Mouse (Mus musculus): ENCODE results near the gene Olfr608. TPM values are rescaled to one million over a fixed set of nuclear protein-coding genes. Genes with fewer than 3 reads are reported as not detected.

Gene Olfr608
- total RNA-seq (2023; ENCODE audit: inconsistent age) = not detected in 4 replicates

DNA sequence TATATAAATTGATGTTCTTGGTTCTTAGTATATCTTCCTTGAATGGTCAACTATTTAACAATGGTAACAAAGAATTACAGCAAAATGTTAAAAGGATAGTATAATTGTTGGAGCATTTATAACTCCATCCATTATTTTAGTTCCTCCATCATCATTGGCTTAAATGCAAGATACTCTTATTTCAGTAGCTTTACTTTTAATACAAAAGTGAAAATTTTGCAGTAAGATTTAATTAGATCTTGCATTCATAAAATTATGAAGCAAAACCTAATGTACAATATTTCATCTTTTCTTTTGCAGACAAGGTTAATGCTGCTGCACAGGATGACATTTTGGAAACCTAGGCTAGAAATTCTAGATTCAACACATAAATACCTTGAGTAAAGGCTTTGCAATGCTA, at the start of gene Olfr608:
Gene Olfr608 (plus strand): TSS at position 301 of the 400 bp plus-strand sequence.

DNA sequence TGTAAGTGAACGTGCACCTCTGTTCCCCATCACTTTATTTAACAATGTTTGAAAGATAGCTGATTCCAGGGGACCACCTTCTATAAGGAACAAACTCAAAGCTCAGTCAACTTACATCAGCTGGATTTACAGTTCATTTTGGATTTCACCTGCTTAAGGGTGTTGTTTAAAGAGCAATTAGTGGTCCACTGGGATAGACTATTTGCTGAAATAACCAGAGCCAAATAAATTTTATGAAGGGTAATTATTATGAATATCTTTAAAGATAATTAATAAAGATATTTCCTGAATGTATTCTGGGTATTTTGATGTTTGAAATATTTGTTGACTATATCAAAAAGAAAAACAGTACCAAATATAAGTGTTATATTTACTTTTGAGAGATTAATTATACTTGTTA, 24.3 kb upstream of the Olfr608 start, which contains the start of gene Olfr605:
Gene Olfr605 (minus strand): TSS at position 101 of the 400 bp plus-strand sequence.

DNA sequence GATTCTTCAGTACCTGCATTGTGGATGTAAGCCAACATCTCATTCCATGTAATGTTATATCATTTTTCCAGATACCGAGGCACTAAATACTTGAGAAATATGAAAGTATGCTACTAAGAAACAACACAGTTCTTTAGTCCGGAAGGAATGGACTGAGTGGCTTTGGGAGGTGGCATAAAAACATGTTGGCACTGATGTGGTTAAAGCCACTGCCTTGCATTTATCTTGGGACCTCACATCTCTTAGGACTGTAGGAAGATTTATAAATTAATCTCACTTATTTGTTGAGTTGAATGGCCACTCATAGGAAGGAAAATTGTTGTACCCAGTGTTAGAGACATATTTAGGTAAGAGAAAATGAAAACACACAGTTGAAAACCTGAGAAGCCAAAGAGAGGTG, 20.9 kb upstream of the Olfr608 start, which contains the start of gene Olfr606:
Gene Olfr606 (plus strand): TSS at position 301 of the 400 bp plus-strand sequence.

DNA sequence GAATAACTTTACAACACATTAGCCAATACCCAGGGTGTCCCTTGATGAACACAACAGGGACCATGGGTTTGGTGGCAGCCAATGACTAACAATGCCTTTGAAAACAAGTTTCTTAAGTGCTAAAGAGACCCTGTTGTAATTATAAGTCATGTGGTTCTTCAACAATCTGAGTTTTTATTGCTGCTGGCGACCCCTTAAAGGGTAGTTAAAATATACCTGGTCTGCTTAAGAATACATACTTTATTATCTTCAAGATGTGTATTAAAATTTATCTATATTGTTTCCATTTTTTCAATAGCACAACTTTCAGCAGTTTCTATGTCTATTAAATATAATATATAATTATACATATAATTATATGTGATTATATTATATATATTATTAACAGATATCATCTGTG, 28.3 kb downstream of the Olfr608 start, which contains the start of gene Olfr609:
Gene Olfr609 (minus strand): TSS at position 101 of the 400 bp plus-strand sequence.

DNA sequence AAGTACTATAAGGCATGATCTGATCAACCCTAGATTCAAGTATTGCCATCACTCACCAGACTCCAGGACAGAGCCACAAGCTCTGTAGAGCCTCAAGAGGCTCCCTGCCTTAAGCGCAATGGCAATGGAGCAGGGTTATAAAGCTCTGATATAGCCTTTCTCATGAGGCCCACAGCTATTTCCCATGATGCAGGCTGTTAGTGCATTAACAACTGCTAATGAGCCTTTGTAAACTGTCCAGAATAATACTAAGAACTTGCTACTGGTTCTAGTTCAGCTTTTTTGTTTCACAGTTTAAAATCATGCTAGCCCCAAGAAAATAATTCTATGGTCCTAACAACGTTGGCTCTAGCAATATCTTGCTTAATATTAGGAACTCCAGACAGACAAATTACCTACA, 42.3 kb downstream of the Olfr608 start, which contains the start of gene Olfr610:
Gene Olfr610 (minus strand): TSS at position 101 of the 400 bp plus-strand sequence.

DNA sequence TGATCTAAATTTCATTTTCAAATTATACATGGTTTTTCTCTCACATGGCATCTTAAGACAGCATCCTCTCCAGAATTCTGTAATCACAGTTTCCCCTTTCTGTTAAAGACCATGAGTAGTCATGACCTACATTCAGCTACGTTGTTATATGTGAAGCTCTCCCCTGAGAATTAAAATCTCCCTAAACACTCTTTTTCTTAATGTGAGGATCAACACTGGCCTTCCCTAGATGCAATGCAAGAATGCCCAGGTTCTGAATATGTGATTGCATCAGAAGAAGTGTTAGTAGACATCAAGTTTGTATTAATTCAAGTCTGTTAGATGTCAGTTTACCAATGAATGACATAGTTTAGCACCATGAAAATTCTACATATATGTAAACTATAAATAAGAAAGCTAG, 51.1 kb downstream of the Olfr608 start, which contains the start of gene Olfr611:
Gene Olfr611 (minus strand): TSS at position 101 of the 400 bp plus-strand sequence.

Other genes starting within 250 kb of the Olfr608 start
- not detected in 4 replicates for gene Usp17ld, start 217.4 kb upstream of the Olfr608 start, total RNA-seq (2023; ENCODE audit: inconsistent age)
- gene Olfr596, start 164.2 kb upstream of the Olfr608 start, total RNA-seq (2023; ENCODE audit: inconsistent age) = not detected in 4 replicates
- gene Olfr597, start 153.6 kb upstream of the Olfr608 start, total RNA-seq (2023; ENCODE audit: inconsistent age) = not detected in 4 replicates
- not detected in 4 replicates for gene Olfr598, start 146.3 kb upstream of the Olfr608 start, total RNA-seq (2023; ENCODE audit: inconsistent age)
- not detected in 4 replicates for gene Olfr599, start 134.0 kb upstream of the Olfr608 start, total RNA-seq (2023; ENCODE audit: inconsistent age)
- gene Olfr600, start 120.2 kb upstream of the Olfr608 start, total RNA-seq (2023; ENCODE audit: inconsistent age) = not detected in 4 replicates
- gene Olfr601, start 107.2 kb upstream of the Olfr608 start, total RNA-seq (2023; ENCODE audit: inconsistent age) = not detected in 4 replicates
- not detected in 4 replicates for gene Olfr603, start 83.7 kb upstream of the Olfr608 start, total RNA-seq (2023; ENCODE audit: inconsistent age)
- gene Usp17lc, start 54.8 kb upstream of the Olfr608 start, total RNA-seq (2023; ENCODE audit: inconsistent age) = not detected in 4 replicates
- not detected in 4 replicates for gene Olfr605, start 24.4 kb upstream of the Olfr608 start, total RNA-seq (2023; ENCODE audit: inconsistent age)
- not detected in 4 replicates for gene Olfr606, start 20.8 kb upstream of the Olfr608 start, total RNA-seq (2023; ENCODE audit: inconsistent age)
- not detected in 4 replicates for gene Olfr607, start 5.7 kb upstream of the Olfr608 start, total RNA-seq (2023; ENCODE audit: inconsistent age)
- not detected in 4 replicates for gene Olfr609, start 28.2 kb downstream of the Olfr608 start, total RNA-seq (2023; ENCODE audit: inconsistent age)
- gene Olfr610, start 42.2 kb downstream of the Olfr608 start, total RNA-seq (2023; ENCODE audit: inconsistent age) = not detected in 4 replicates
- gene Olfr611, start 51.0 kb downstream of the Olfr608 start, total RNA-seq (2023; ENCODE audit: inconsistent age) = not detected in 4 replicates
- gene Olfr612, start 72.8 kb downstream of the Olfr608 start, total RNA-seq (2023; ENCODE audit: inconsistent age) = not detected in 4 replicates
- not detected in 4 replicates for gene Olfr613, start 78.2 kb downstream of the Olfr608 start, total RNA-seq (2023; ENCODE audit: inconsistent age)
- not detected in 4 replicates for gene Olfr615, start 86.2 kb downstream of the Olfr608 start, total RNA-seq (2023; ENCODE audit: inconsistent age)
- not detected in 4 replicates for gene Olfr616, start 99.3 kb downstream of the Olfr608 start, total RNA-seq (2023; ENCODE audit: inconsistent age)
- gene Olfr617, start 103.2 kb downstream of the Olfr608 start, total RNA-seq (2023; ENCODE audit: inconsistent age) = not detected in 4 replicates
- not detected in 4 replicates for gene Olfr618, start 120.2 kb downstream of the Olfr608 start, total RNA-seq (2023; ENCODE audit: inconsistent age)
- not detected in 4 replicates for gene Olfr619, start 130.7 kb downstream of the Olfr608 start, total RNA-seq (2023; ENCODE audit: inconsistent age)
- gene Olfr620, start 142.7 kb downstream of the Olfr608 start, total RNA-seq (2023; ENCODE audit: inconsistent age) = not detected in 4 replicates
- gene Olfr622, start 172.8 kb downstream of the Olfr608 start, total RNA-seq (2023; ENCODE audit: inconsistent age) = not detected in 4 replicates
- gene Olfr623, start 193.8 kb downstream of the Olfr608 start, total RNA-seq (2023; ENCODE audit: inconsistent age) = not detected in 4 replicates
- not detected in 4 replicates for gene Olfr624, start 201.3 kb downstream of the Olfr608 start, total RNA-seq (2023; ENCODE audit: inconsistent age)
- gene Olfr625-ps1, start 212.8 kb downstream of the Olfr608 start, total RNA-seq (2023; ENCODE audit: inconsistent age) = not detected in 4 replicates
- gene Olfr243, start 244.8 kb downstream of the Olfr608 start, total RNA-seq (2023; ENCODE audit: inconsistent age) = not detected in 4 replicates